Mouse (Mus musculus) heart, embryonic 15.5 days (tissue): ENCODE data around the gene Alx3. TPM values are rescaled to one million over a fixed set of nuclear protein-coding genes. Genes with fewer than 3 reads are reported as not detected.

Experiments used
- ATAC-seq: fragments of 200-750 bp; cut with Nextera tagmentation; replicated peaks from 2 replicates; pipeline ENCODE4 v1.8.0; 2017; ENCODE audit warnings: low read depth, moderate TSS enrichment; ENCODE audit not compliant: insufficient number of reproducible peaks, insufficient read depth, low FRiP score
- H3K27ac ChIP-seq: fragments of 300-500 bp; sonication (generic); 2 replicates; pipeline ENCODE4 v1.5.1; 2015; ENCODE audit warnings: mild to moderate bottlenecking, inconsistent platforms
- H3K27me3 ChIP-seq: fragments of 300-500 bp; sonication (generic); 2 replicates; pipeline ENCODE4 v1.6.1; 2015; ENCODE audit warnings: inconsistent platforms
- H3K36me3 ChIP-seq: fragments of 300-500 bp; sonication (generic); 2 replicates; pipeline ENCODE4 v1.6.1; 2015; ENCODE audit warnings: mild to moderate bottlenecking, inconsistent platforms
- H3K4me1 ChIP-seq: fragments of 300-500 bp; sonication (generic); replicated peaks from 2 replicates; pipeline ENCODE4 v1.6.1; 2015; ENCODE audit warnings: inconsistent platforms
- H3K4me2 ChIP-seq: fragments of 300-500 bp; sonication (generic); 2 replicates; pipeline ENCODE4 v1.6.1; 2015; ENCODE audit warnings: inconsistent platforms, mild to moderate bottlenecking, moderate library complexity
- H3K4me3 ChIP-seq: fragments of 300-500 bp; sonication (generic); 2 replicates; pipeline ENCODE4 v1.5.1; 2015; ENCODE audit warnings: mild to moderate bottlenecking, inconsistent platforms
- H3K9ac ChIP-seq: fragments of 300-500 bp; sonication (generic); 2 replicates; pipeline ENCODE4 v1.6.1; 2015; ENCODE audit warnings: mild to moderate bottlenecking, inconsistent platforms
- H3K9me3 ChIP-seq: fragments of 300-500 bp; sonication (generic); replicated peaks from 2 replicates; pipeline ENCODE4 v1.6.1; 2016; ENCODE audit warnings: inconsistent platforms
- WGBS: fragments of 180-500 bp; shearing (Covaris S2); methylation state at CpG from one replicate; pipeline ENCODE4 v1.1.7; 2015; ENCODE audit warnings: mixed read lengths; 5-methylcytosine and 5-hydroxymethylcytosine counted together
- polyA plus RNA-seq: library from polyadenylated mRNA; unstranded; fragments of >200 nt; fragmentation: Nextera tagmentation; extraction: Ambion mirVana; gene quantifications from 2 replicates; pipeline ENCODE4 v1.2.1, GENCODE M21; 2015

Gene Alx3
- polyA plus RNA-seq, 1 experiment from 2014 or later, result 0.29 TPM

DNA sequence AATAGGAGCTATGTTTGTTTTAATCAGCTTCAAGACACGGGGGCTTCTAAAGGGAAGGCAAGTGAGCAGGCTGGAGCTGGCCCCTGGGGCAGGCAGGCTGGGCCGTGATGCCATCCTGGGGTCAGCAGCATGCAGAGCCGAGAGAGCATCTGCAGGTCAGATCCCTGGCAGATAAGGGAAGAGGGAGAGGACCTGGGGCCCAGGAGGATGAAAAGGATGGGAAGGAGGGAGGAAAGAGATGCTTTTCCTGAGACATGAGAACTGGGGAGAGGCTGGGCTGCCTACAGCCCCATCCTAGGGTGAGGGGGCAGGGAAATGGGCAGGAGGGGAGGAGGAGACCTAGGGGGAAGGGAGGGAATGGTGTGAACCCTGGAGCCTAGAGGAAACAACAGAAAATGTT, 29.5 kb upstream of the Alx3 start:
- no peaks in the 10 kb centered on the region for H3K9me3 ChIP-seq
- peak overlapping the region; percentile 71 for H3K27ac ChIP-seq
- H3K4me1 ChIP-seq, result peaks cover 72% of the 10 kb centered on the region
- WGBS, result 26% methylated on average over 3 of the region's 3 CpGs
- H3K4me3 ChIP-seq, result no peak overlapping the region
- no peak overlapping the region for H3K9ac ChIP-seq
- no peaks in the 10 kb centered on the region for H3K36me3 ChIP-seq
- no peak overlapping the region for H3K4me2 ChIP-seq
- peaks cover 6% of the 10 kb centered on the region; the same call in 1 of the 2 replicates for H3K27me3 ChIP-seq
- no peak for ATAC-seq

DNA sequence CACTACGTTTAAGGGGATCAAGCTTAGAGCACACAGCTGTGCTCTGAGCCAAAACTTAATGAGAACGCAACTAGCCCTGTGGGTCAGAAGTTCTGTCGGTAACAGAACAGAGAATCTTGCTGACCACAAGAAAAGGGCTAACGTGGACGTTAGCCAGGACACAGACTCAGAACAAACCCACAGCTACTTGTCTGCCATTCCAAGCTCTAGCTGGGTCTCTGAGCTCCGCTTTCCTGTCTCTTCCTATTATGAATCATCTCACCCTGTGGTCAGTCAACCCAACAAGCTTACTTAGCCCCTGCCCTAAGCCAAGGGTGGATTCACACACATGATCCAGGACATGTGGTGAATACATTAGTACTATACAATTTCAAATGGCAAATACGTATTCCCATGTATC, 27.1 kb upstream of the Alx3 start:
- H3K9me3 ChIP-seq, result no peaks in the 10 kb centered on the region
- H3K9ac ChIP-seq, result no peak overlapping the region
- H3K4me1 ChIP-seq, result peaks cover 56% of the 10 kb centered on the region
- no peak overlapping the region for H3K4me2 ChIP-seq
- no peak for ATAC-seq
- WGBS, result 73% methylated on average over 7 of the region's 7 CpGs
- H3K4me3 ChIP-seq, result no peak overlapping the region
- H3K27ac ChIP-seq, result no peak overlapping the region
- no peaks in the 10 kb centered on the region for H3K36me3 ChIP-seq
- H3K27me3 ChIP-seq, result peaks cover 6% of the 10 kb centered on the region; the same call in 1 of the 2 replicates

DNA sequence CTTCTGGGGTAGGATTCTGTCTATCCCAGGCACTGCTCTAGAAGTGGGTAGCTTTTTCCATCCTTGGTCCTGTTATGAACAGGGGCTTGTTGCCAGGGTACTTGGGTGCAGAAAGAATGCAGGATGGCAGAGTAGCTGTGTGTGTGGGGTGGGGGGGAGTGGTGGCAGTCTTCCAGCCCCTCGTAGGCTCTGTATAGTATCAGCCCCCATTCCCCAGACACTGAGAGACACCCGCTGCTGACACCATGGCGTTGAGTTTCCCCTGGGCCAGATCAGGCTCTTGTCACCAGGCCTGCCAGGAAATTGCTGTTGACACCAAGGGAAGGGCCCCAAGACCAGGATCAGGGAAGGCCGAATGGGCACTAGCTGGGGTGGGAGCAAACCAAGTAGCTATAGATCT, 26.1 kb upstream of the Alx3 start:
- H3K4me2 ChIP-seq, result no peak overlapping the region
- no peaks in the 10 kb centered on the region for H3K9me3 ChIP-seq
- peaks cover 6% of the 10 kb centered on the region; the same call in 1 of the 2 replicates for H3K27me3 ChIP-seq
- H3K36me3 ChIP-seq, result no peaks in the 10 kb centered on the region
- H3K4me3 ChIP-seq, result no peak overlapping the region
- H3K9ac ChIP-seq, result no peak overlapping the region
- ATAC-seq, result peak; percentile 77
- H3K27ac ChIP-seq, result peak overlapping the region; percentile 67
- 15% methylated on average over 4 of the region's 4 CpGs for WGBS
- peaks cover 49% of the 10 kb centered on the region for H3K4me1 ChIP-seq

DNA sequence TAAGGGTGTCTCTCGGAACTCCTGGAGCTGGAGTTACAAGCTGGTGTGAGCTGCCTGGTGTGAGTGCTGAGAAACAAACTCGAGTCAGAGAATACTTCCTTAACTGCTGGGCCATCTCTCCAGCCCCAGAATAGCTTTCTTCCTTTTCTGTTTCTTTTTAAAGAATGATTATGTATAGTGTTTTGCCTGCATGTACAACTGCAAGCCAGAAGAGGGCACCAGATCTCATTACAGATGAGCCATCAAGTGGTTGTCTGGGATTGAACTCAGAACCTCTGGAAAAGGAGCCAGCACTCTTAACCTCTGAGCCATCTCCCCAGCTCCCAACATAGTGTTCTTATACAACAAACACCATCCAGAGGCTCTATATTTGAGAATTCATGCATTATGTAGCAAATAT, 23.6 kb upstream of the Alx3 start:
- H3K4me2 ChIP-seq, result no peak overlapping the region
- no peak for ATAC-seq
- no peaks in the 10 kb centered on the region for H3K9me3 ChIP-seq
- H3K36me3 ChIP-seq, result no peaks in the 10 kb centered on the region
- no peak overlapping the region for H3K9ac ChIP-seq
- peaks cover 32% of the 10 kb centered on the region for H3K4me1 ChIP-seq
- 46% methylated on average over 2 of the region's 2 CpGs for WGBS
- H3K27ac ChIP-seq, result no peak overlapping the region
- H3K27me3 ChIP-seq, result peaks cover 6% of the 10 kb centered on the region; the same call in 1 of the 2 replicates
- no peak overlapping the region for H3K4me3 ChIP-seq

DNA sequence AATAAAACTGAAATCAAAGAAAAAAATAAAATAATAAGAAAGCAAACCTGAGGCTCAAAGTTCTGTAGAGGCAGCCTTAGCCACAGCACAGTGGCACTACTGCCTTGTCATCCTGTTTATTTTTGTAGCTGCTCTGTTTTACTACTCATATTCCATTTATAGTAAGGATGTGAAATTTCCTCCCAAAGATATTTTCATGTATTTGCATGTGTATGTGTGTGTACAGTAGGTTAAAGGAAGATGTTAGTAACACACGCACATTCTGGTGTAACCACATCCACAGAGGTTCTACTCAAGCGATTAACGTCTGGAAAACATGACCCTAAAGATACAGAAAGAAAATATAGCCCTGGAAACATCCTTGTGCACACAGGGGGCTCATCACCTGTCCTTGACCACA, 18.0 kb upstream of the Alx3 start:
- Histone ChIP-seq H3K4me2 (no peak overlapping the region), H3K4me3 (no peak overlapping the region), H3K9me3 (no peaks in the 10 kb centered on the region), H3K27me3 (peaks cover 35% of the 10 kb centered on the region), H3K4me1 (no peaks in the 10 kb centered on the region), H3K9ac (no peak overlapping the region), H3K36me3 (no peaks in the 10 kb centered on the region), H3K27ac (no peak overlapping the region)
- ATAC-seq, result no peak
- 80% methylated on average over 3 of the region's 3 CpGs for WGBS

DNA sequence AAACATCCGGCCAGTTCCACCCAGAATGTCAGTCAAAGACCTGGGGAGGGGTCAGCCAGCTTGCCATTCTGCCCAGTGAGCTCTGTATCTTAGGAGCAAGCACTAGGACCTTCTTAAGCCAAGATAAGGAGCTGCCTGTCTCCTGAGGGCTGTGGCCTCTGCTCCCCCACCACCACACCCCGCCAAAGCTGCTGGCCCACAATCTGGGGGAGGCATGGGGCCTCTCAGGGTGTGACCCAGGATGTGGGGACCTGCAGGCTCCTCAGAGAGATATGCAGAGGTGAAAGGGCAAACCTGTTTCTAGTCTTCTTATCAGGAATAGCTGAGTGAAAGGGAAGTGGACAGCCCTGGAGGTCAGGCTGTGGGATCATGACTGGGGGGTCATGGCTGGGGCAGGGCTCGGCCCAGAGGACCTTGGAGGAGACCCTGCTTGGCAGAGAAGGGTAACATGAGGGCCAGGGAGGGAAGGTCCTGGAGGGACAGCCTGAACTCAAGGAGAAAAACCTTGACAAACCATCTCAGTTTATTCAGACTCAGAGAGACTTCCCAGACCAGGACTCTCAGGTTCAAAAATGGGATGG, 16.9 kb upstream of the Alx3 start:
- WGBS, result 38% methylated on average over 3 of the region's 3 CpGs
- Histone ChIP-seq H3K4me3 (no peak overlapping the region), H3K4me1 (peaks cover 6% of the 10 kb centered on the region), H3K4me2 (no peak overlapping the region), H3K27ac (no peak overlapping the region), H3K9me3 (no peaks in the 10 kb centered on the region), H3K27me3 (peaks cover 44% of the 10 kb centered on the region), H3K36me3 (no peaks in the 10 kb centered on the region), H3K9ac (no peak overlapping the region)
- ATAC-seq, result no peak

DNA sequence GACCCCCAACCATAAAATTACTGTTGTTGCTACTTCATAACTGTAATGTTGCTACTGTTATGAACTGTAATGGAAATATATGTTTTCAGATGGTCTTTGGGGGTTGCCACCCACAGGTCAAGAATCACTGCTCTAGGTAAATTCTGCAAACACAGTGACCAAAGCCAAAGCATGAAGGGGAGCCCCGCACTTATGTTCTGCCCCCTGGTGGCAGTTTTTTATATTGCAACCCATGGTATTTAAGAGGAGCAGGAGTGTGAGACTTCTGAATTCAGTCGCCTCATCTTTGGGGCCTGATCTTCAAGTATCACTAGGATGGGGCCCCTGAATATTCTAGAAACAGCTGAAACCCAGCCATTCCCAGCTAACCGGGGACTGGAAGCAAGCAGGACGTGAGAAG, 15.4 kb upstream of the Alx3 start:
- H3K4me2 ChIP-seq, result no peak overlapping the region
- H3K9ac ChIP-seq, result no peak overlapping the region
- 7% methylated on average over 4 of the region's 4 CpGs for WGBS
- no peak overlapping the region for H3K27ac ChIP-seq
- H3K36me3 ChIP-seq, result no peaks in the 10 kb centered on the region
- H3K9me3 ChIP-seq, result no peaks in the 10 kb centered on the region
- peaks cover 60% of the 10 kb centered on the region for H3K27me3 ChIP-seq
- H3K4me3 ChIP-seq, result no peak overlapping the region
- peaks cover 12% of the 10 kb centered on the region for H3K4me1 ChIP-seq
- no peak for ATAC-seq

DNA sequence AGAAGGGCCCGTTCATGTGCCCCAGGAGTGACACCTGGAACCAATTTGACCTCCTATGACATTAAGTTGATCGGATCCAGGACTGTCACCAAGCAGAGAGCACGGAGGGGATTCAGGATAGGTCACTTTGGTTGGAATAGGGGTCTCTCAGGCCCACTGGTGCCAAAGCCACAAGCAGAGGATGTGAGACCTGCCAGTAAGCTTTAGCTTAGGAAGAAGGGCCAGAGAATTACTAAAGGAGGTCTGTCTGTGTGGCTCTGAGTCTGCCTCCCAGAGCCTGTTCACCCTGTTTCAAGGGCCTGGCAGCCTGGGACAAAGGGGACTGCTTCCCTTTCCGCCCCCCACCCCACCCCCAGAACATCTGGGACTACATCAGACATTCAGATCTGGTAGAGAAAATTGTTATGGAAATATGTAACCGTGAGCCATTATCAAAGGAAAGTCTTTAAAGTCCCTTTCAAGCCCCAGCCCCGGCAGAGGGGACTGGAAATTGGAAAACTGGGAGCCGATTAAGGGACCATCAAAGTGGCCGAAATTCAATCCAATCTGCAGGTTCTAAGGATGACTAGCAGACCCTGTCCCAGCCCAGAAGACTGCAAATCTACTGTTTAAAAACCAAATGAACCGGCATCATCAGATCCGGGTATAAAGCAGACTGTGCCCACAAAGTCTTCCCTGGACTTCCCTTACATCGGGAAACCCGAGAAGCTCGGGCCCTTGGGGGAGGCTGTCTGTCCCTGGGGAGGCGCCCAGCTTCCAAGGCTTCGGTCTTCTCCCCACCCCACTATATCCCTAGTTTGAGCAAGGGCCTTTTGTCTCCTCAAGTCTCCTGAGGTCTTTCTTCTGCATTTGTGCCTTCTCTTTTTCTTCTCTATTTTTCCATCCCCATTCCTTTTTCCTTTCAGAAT, 13.5 kb upstream of the Alx3 start:
- no peak overlapping the region for H3K4me3 ChIP-seq
- no peak overlapping the region for H3K4me2 ChIP-seq
- H3K36me3 ChIP-seq, result no peaks in the 10 kb centered on the region
- H3K27me3 ChIP-seq, result peaks cover 79% of the 10 kb centered on the region
- no peak overlapping the region for H3K9ac ChIP-seq
- H3K27ac ChIP-seq, result no peak overlapping the region
- ATAC-seq, result no peak
- no peaks in the 10 kb centered on the region for H3K9me3 ChIP-seq
- peaks cover 12% of the 10 kb centered on the region for H3K4me1 ChIP-seq
- WGBS, result 18% methylated on average over 15 of the region's 15 CpGs

DNA sequence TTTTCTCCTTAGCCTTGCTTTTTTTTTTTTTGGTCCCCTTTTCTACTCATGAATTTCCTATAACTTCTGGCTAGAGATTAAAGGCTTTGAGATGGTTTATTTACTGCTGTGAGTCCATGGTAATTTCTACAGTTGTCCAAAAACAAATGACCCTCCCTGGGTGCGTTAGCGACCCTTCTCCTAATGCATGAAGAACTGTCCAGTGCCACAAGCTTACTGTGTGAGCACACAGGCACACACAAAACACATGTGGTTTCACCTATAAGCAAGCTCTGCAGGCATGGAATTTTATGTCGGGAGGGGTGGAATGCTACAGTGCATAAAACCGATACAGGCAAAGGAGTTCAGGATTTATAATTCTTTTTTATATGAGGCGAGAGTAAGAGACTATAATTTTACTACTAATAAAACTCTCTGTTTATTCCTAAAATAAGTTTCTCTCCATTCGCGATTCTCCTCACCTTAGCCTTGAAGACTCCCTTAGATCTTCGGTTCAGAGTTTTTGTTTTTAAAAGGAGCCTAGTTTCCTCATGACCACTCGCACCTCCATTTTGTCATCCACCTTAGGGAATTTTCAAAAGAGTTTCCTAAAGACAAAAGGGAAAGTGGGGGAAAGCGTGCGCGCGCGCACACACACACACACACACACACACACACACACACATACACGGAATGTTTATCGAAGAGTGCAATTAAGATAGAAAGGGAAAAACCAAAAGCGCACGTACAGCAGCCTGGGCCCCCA, 12.5 kb upstream of the Alx3 start:
- ATAC-seq, result no peak
- Histone ChIP-seq H3K27ac (no peak overlapping the region), H3K4me1 (peaks cover 15% of the 10 kb centered on the region), H3K9ac (peak overlapping the region; percentile 29; the same call in 1 of the 2 replicates), H3K4me3 (peak overlapping the region; percentile 47), H3K27me3 (peaks cover 89% of the 10 kb centered on the region), H3K9me3 (no peaks in the 10 kb centered on the region), H3K36me3 (no peaks in the 10 kb centered on the region), H3K4me2 (peak overlapping the region; percentile 81)
- WGBS, result 4% methylated on average over 18 of the region's 18 CpGs

DNA sequence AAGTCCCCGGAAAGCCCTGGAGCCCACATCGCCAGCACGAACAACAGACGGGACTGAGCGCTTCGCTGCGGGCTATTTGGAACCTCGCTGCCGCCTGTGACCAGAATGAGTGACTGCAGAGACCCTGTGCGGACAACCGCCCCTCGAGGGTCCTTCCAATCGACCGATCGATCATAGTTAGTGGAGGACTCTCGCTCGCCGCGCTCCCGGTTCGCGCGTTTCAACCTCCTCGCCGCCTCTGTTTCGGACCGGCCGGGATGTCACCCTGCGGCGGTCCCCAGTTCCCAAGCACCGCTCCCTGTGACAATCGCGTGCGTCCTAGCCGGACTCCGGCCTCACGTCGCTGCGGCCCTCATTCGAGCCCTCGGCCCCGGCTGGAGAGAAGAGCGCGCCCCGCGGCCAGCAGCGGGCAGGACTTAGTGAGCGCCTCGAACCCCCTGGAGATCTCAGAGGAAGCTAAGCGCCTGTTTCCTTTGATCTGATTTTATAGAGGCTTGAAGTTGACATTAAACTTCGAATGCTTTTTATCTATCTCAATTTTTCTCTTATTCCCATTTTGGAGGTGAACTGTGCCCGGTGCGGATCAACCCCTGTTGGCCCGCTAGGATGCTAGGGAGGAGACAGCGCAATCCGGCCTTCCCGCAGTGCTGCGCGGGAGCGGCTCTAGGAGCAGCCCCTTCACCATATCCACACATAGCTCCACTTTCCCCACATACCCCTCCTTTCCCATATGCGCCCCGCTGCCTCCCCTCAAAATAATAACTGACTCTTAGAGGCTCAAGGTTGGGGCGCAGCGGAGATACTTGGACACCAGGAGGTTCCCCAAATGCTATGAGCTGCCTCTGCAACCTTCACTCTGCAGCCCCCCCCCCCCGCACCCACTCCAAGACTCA, 11.7 kb upstream of the Alx3 start:
- Histone ChIP-seq H3K4me3 (peak overlapping the region; percentile 47), H3K4me2 (peak overlapping the region; percentile 81), H3K4me1 (peaks cover 15% of the 10 kb centered on the region), H3K9me3 (no peaks in the 10 kb centered on the region), H3K27me3 (peaks cover 96% of the 10 kb centered on the region), H3K36me3 (no peaks in the 10 kb centered on the region), H3K27ac (no peak overlapping the region), H3K9ac (peak overlapping the region; percentile 29)
- WGBS, result 2% methylated on average over 65 of the region's 65 CpGs
- ATAC-seq, result no peak
